Mouse (Mus musculus) heart, postnatal 36 days (tissue): ENCODE data around the gene Apex1. TPM values are rescaled to one million over a fixed set of nuclear protein-coding genes. Genes with fewer than 3 reads are reported as not detected.
"Not testable (repeated sequence)": the region's sequence is repeated elsewhere in the genome, so short reads cannot be mapped to it uniquely, and the experiment has no call there.

Experiments used
- DNase-seq, 2 experiments: peaks; one replicate each; pipeline ENCODE4 v3.0.0; 2021 to 2022
- intact Hi-C: fragments of 180-260 bp; cut with DNase I; formaldehyde crosslinking; loops from one replicate; pipeline ENCODE4 v1.15.1; 2025
- total RNA-seq, 2 experiments: library from RNA; stranded (reverse); gene quantifications; 2 replicates each; pipeline ENCODE4 v1.2.3; 2021

The Apex1 gene
- total RNA-seq, 2 experiments from 2014 or later: 27.7 to 28.1 TPM

GRCm38 (mm10) chr14:50925111-50925920 lies 548 bp downstream of the Apex1 start:
- intact Hi-C loops: loop anchor here (5.0 kb wide), 1 partner anchor 118 kb away; the partner anchor contains the start of genes Ccnb1ip1 and Parp2
- DNase-seq: peak in 1 of 2 experiments; percentile 8

GRCm38 (mm10) chr14:50927366-50927765 lies 2.6 kb downstream of the Apex1 start:
- intact Hi-C loops: loop anchor here (5.0 kb wide), 1 partner anchor 120 kb away; the partner anchor contains the start of genes Ccnb1ip1 and Parp2
- no peak for DNase-seq

GRCm38 (mm10) chr14:50929951-50930350 lies 5.2 kb downstream of the Apex1 start:
- intact Hi-C loops: loop anchor here (2.0 to 5.0 kb wide), 4 partner anchors 15 to 132 kb away; partner anchors contain the start of genes Ccnb1ip1, Gm49342, Parp2 and Tep1
- DNase-seq: peak in 1 of 2 experiments; percentile 10

- intact Hi-C loops: loop anchor here (2.0 to 5.0 kb wide), 3 partner anchors 14 to 132 kb away; partner anchors contain the start of genes Gm49342 and Tep1
- no peak for DNase-seq
Observed at GRCm38 (mm10) chr14:50930377-50930753, 5.6 kb downstream of the Apex1 start.

GRCm38 (mm10) chr14:50930754-50931492 lies 6.2 kb downstream of the Apex1 start, which contains the start of the genes Pip4p1 and Pnp:
Gene Pip4p1 (minus strand): TSS chr14:50930856.
Gene Pnp (plus strand): TSS chr14:50931082.
- intact Hi-C loops: loop anchor here (2.0 to 5.0 kb wide), 3 partner anchors 14 to 131 kb away; partner anchors contain the start of genes Gm49342 and Tep1
- DNase-seq: peak; percentile 99

- DNase-seq: no peak
Observed at GRCm38 (mm10) chr14:50931493-50932020, 6.8 kb downstream of the Apex1 start.

GRCm38 (mm10) chr14:50936649-50937048 lies 11.9 kb downstream of the Apex1 start:
- intact Hi-C loops: no loop called here
- no peak for DNase-seq

More at GRCm38 (mm10) chr14:50931493-50932020, 6.8 kb downstream of the Apex1 start:
- intact Hi-C loops: loop anchor here (2.0 to 5.0 kb wide), 3 partner anchors 13 to 131 kb away; partner anchors contain the start of genes Gm49342 and Tep1

GRCm38 (mm10) chr14:50938119-50938908 lies 13.5 kb downstream of the Apex1 start:
- no peak for DNase-seq
- intact Hi-C loops: no loop called here

- no peak for DNase-seq
- intact Hi-C loops: no loop called here
Observed at GRCm38 (mm10) chr14:50938940-50939339, 14.2 kb downstream of the Apex1 start.

GRCm38 (mm10) chr14:50943932-50944667 lies 19.3 kb downstream of the Apex1 start, which contains the start of gene Gm49342:
Gene Gm49342 (plus strand): TSS chr14:50944517.
- DNase-seq: peak; percentile 95 to 98
- intact Hi-C loops: loop anchor here (2.0 kb wide), 1 partner anchor 13 kb away; the partner anchor contains the start of genes Pip4p1 and Pnp

- DNase-seq: not testable (repeated sequence)
- intact Hi-C loops: loop anchor here (2.0 kb wide), 1 partner anchor 14 kb away; the partner anchor contains the start of genes Pip4p1 and Pnp
Observed at GRCm38 (mm10) chr14:50944668-50945033, 19.9 kb downstream of the Apex1 start.

- intact Hi-C loops: loop anchor here (2.0 kb wide), 1 partner anchor 14 kb away; the partner anchor contains the start of genes Pip4p1 and Pnp
- DNase-seq: not testable (repeated sequence)
Observed at GRCm38 (mm10) chr14:50945081-50945480, 20.3 kb downstream of the Apex1 start.

GRCm38 (mm10) chr14:50945526-50945925 lies 20.8 kb downstream of the Apex1 start:
- intact Hi-C loops: loop anchor here (2.0 kb wide), 1 partner anchor 15 kb away; the partner anchor contains the start of genes Pip4p1 and Pnp

GRCm38 (mm10) chr14:50955487-50955886 lies 30.7 kb downstream of the Apex1 start:
- DNase-seq: no peak
- intact Hi-C loops: no loop called here

More at GRCm38 (mm10) chr14:50945526-50945925, 20.8 kb downstream of the Apex1 start:
- DNase-seq: not testable (repeated sequence)

- peak; percentile 50 to 70 for DNase-seq
- intact Hi-C loops: not testable (repeated sequence)
Observed at GRCm38 (mm10) chr14:50955942-50956508, 31.3 kb downstream of the Apex1 start, which contains the start of gene Pnp2. Gene Pnp2 (plus strand): TSS chr14:50955992.

- intact Hi-C loops, DNase-seq: not testable (repeated sequence)
Observed at GRCm38 (mm10) chr14:50956724-50957123, 32.0 kb downstream of the Apex1 start.

- intact Hi-C loops, DNase-seq: not testable (repeated sequence)
Observed at GRCm38 (mm10) chr14:50957146-50957545, 32.4 kb downstream of the Apex1 start.
